25 mouse cellular contexts compared by ENCODE assay signal in the genomic region with DNA sequence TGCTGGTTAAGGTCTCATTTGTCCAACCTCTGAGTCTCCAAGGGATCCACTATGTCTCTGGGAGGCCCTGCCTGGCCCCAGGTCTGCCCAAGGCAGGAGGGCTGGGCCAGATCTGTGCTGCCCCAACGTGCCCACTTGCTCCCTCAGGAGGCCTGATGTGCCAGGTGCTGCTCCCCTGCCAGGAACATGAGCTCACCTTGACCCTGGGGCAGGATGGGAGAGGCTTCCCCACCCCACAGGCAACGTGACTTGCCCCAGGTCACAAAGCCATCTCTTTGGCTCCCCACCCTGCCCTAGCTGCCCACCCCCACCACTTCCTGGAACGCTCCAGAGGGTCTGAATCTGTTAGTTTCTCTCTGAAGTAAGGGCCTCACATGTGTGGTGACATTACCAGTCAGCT. TPM values are rescaled to one million over a fixed set of nuclear protein-coding genes. Genes with fewer than 3 reads are reported as not detected.
DNase-seq lines count a peak whose midpoint lies in the region; ATAC-seq and TF ChIP-seq lines count a peak whose summit lies in the region.
"Had no signal": no experiment of that assay in that cellular context is flagged by ENCODE, and none has a peak within 500 bp of the region (broad histone marks: within the 10 kb centered on the region; RNA-seq: fewer than 3 reads in every experiment).

No protein-coding gene starts in this region.

- peak; percentile 14 for DNase-seq in lung, adult 2 months
- no peak for DNase-seq in lung, postnatal 14 days
- DNase-seq in G1E (ENCODE audit: low spot score) = no peak
- DNase-seq in liver, embryonic 14.5 days (ENCODE audit: low read depth in 3 of 3, low spot score in 3 of 3) = no peak
- no peak for DNase-seq in kidney, postnatal 36 days
- DNase-seq: adrenal gland, adult 2 months; cerebellum, adult 11 months; cerebellum, adult 9-11 months; heart, postnatal 10 days; kidney, adult 18-20 months; layer of hippocampus, adult 9-11 months; midbrain, embryonic 14.5 days; retina, postnatal 1 day had no signal

- H3K27ac ChIP-seq in forebrain, embryonic 13.5 days = no peak overlapping the region
- no peak overlapping the region for H3K27ac ChIP-seq in forebrain, embryonic 12.5 days
- H3K27ac ChIP-seq in liver, embryonic 14.5 days = no peak overlapping the region
- H3K27ac ChIP-seq: forebrain, embryonic 15.5 days; left cerebral cortex, adult 2 months; liver, embryonic 15.5 days; neural tube, embryonic 13.5 days had no signal

- no peak overlapping the region for H3K4me3 ChIP-seq in forebrain, embryonic 13.5 days
- H3K4me3 ChIP-seq in forebrain, embryonic 12.5 days (replicated peaks) = no peak overlapping the region
- no peak overlapping the region for H3K4me3 ChIP-seq in lung, adult 2 months (replicated peaks; ENCODE audit: extremely low read depth, low read depth, low read length)
- H3K4me3 ChIP-seq in G1E (ENCODE audit: low read depth, low read length) = peak overlapping the region; percentile 44; the same call in 1 of the 2 replicates
- H3K4me3 ChIP-seq in liver, embryonic 14.5 days (ENCODE audit: insufficient read depth in 1 of 2, low read depth in 2 of 2, low read length in 2 of 2) = no peak overlapping the region
- H3K4me3 ChIP-seq: forebrain, embryonic 15.5 days; heart, embryonic 12.5 days; hindbrain, embryonic 10.5 days; left cerebral cortex, adult 2 months; liver, embryonic 15.5 days; myocyte; neural tube, embryonic 13.5 days had no signal

- no peaks in the 10 kb centered on the region for H3K9me3 ChIP-seq in forebrain, embryonic 13.5 days (replicated peaks)
- H3K9me3 ChIP-seq in forebrain, embryonic 12.5 days = no peaks in the 10 kb centered on the region
- H3K9me3 ChIP-seq in G1E (replicated peaks) = no peaks in the 10 kb centered on the region
- H3K9me3 ChIP-seq in liver, embryonic 14.5 days (ENCODE audit: control insufficient read depth, low read length) = no peaks in the 10 kb centered on the region
- H3K9me3 ChIP-seq: forebrain, embryonic 15.5 days; heart, embryonic 12.5 days; hindbrain, embryonic 10.5 days; liver, embryonic 15.5 days; neural tube, embryonic 13.5 days had no signal

- no peak for TF ChIP-seq EP300 in liver, embryonic 14.5 days (IDR thresholded peaks at IDR 0.05; ENCODE audit: low read depth)

- H3K27me3 ChIP-seq in forebrain, embryonic 13.5 days = 0 out of 2 replicates have a peak, but pooled peaks cover 5% of the 10 kb centered on the region
- peaks cover 15% of the 10 kb centered on the region for H3K27me3 ChIP-seq in forebrain, embryonic 12.5 days
- peaks cover 15% of the 10 kb centered on the region for H3K27me3 ChIP-seq in G1E (ENCODE audit: insufficient read depth, low read length)
- no peaks in the 10 kb centered on the region for H3K27me3 ChIP-seq in liver, embryonic 14.5 days (ENCODE audit: control insufficient read depth, insufficient read depth, low read length)
- H3K27me3 ChIP-seq: forebrain, embryonic 15.5 days; heart, embryonic 12.5 days; liver, embryonic 15.5 days; Patski had no signal

- TF ChIP-seq POLR2A in lung, adult 2 months (IDR thresholded peaks at IDR 0.05; ENCODE audit: borderline replicate concordance, extremely low read depth, low read depth, low read length) = no peak

- H3K36me3 ChIP-seq in forebrain, embryonic 13.5 days (ENCODE audit: poor library complexity, severe bottlenecking) = no peaks in the 10 kb centered on the region
- H3K36me3 ChIP-seq in forebrain, embryonic 12.5 days (replicated peaks) = no peaks in the 10 kb centered on the region
- no peaks in the 10 kb centered on the region for H3K36me3 ChIP-seq in G1E (replicated peaks)
- H3K36me3 ChIP-seq in liver, embryonic 14.5 days (replicated peaks; ENCODE audit: control insufficient read depth, insufficient read depth, low read depth) = no peaks in the 10 kb centered on the region
- H3K36me3 ChIP-seq: forebrain, embryonic 15.5 days; heart, embryonic 12.5 days; hindbrain, embryonic 10.5 days; liver, embryonic 15.5 days; neural tube, embryonic 13.5 days had no signal

- no peak overlapping the region for H3K4me2 ChIP-seq in forebrain, embryonic 13.5 days
- no peak overlapping the region for H3K4me2 ChIP-seq in forebrain, embryonic 12.5 days
- H3K4me2 ChIP-seq in liver, embryonic 14.5 days (ENCODE audit: low read depth) = no peak overlapping the region
- H3K4me2 ChIP-seq: forebrain, embryonic 15.5 days; heart, embryonic 12.5 days; neural tube, embryonic 13.5 days had no signal

- H3K9ac ChIP-seq in forebrain, embryonic 13.5 days = peak overlapping the region; percentile 12; the same call in 1 of the 2 replicates
- no peak overlapping the region for H3K9ac ChIP-seq in forebrain, embryonic 12.5 days
- no peak overlapping the region for H3K9ac ChIP-seq in liver, embryonic 14.5 days (replicated peaks)
- H3K9ac ChIP-seq: forebrain, embryonic 15.5 days; heart, embryonic 12.5 days; liver, embryonic 15.5 days; neural tube, embryonic 13.5 days had no signal

- 63% methylated on average over 3 of the region's 3 CpGs for WGBS in forebrain, embryonic 13.5 days
- 75% methylated on average over 3 of the region's 3 CpGs for WGBS in forebrain, embryonic 12.5 days
- WGBS in lung, adult 2 months = 60% methylated on average over 3 of the region's 3 CpGs
- 26% methylated on average over 3 of the region's 3 CpGs for WGBS in liver, embryonic 14.5 days (ENCODE audit: insufficient replicate concordance)

- no peak for ATAC-seq in forebrain, embryonic 13.5 days
- ATAC-seq in forebrain, embryonic 12.5 days (ENCODE audit: low FRiP score) = no peak
- ATAC-seq in G1E (ENCODE audit: extremely low read depth, insufficient number of reproducible peaks, low FRiP score, poor library complexity, severe bottlenecking) = no peak
- no peak for ATAC-seq in liver, embryonic 14.5 days (ENCODE audit: insufficient read depth)
- ATAC-seq in megakaryocyte-erythroid progenitor cell, adult 5-6 weeks (replicated peaks; ENCODE audit: low FRiP score, low TSS enrichment, poor library complexity, severe bottlenecking) = no peak
- ATAC-seq: forebrain, embryonic 15.5 days; lung, postnatal 0 days; Patski had no signal

- H3K4me1 ChIP-seq in forebrain, embryonic 13.5 days = peaks cover 18% of the 10 kb centered on the region; the same call in 1 of the 2 replicates
- H3K4me1 ChIP-seq in forebrain, embryonic 12.5 days = peaks cover 9% of the 10 kb centered on the region; the same call in 1 of the 2 replicates
- H3K4me1 ChIP-seq in lung, adult 2 months (ENCODE audit: control insufficient read depth, insufficient read depth, low read length) = no peaks in the 10 kb centered on the region; the same call in 1 of the 2 replicates
- peaks cover 56% of the 10 kb centered on the region for H3K4me1 ChIP-seq in G1E (ENCODE audit: insufficient read depth, low read depth, low read length)
- peaks cover 0 to 16% of the 10 kb centered on the region in 2 experiments; a peak in 2 of 4 replicates for H3K4me1 ChIP-seq in liver, embryonic 14.5 days (replicated peaks; ENCODE audit: control insufficient read depth in 2 of 2, insufficient read depth in 2 of 2, low read length in 1 of 2)
- H3K4me1 ChIP-seq: forebrain, embryonic 15.5 days; neural tube, embryonic 13.5 days had no signal

- no peak for TF ChIP-seq CTCF in lung, adult 2 months (IDR thresholded peaks at IDR 0.05; ENCODE audit: insufficient read depth, low read length)
- TF ChIP-seq CTCF in G1E (IDR thresholded peaks at IDR 0.05; ENCODE audit: low read depth, low read length) = no peak
- 0 out of 2 replicates have a peak, but pooled peaks have one; percentile 5 for TF ChIP-seq CTCF in liver, embryonic 14.5 days (IDR thresholded peaks at IDR 0.05; ENCODE audit: low read depth)

RNA-seq across cellular contexts. Expression of gene Tmem129, which starts 22.8 kb away (rescaled TPM):
- polyA plus RNA-seq in forebrain, embryonic 13.5 days (2015; fragmentation: Nextera tagmentation; extraction: Ambion mirVana) = 33.0 and 37.8 TPM in 2 replicates
- 34.6 and 39.6 TPM in 2 replicates for polyA plus RNA-seq in forebrain, embryonic 12.5 days (2016; fragmentation: Nextera tagmentation; extraction: Ambion mirVana)
- polyA plus RNA-seq in lung, adult 2 months (2012; rRNA removed) = 41.5 and 46.1 TPM in 2 replicates
- total RNA-seq in G1E (2014; fragmentation: Nextera tagmentation) (20.7 and 22.3 TPM in 2 replicates), G1E (2017) (29.2 and 30.0 TPM in 2 replicates)
- polyA plus RNA-seq in G1E (2012) = 12.9 and 13.7 TPM in 2 replicates
- polyA plus RNA-seq in liver, embryonic 14.5 days (2012; rRNA removed) = 17.4 and 17.7 TPM in 2 replicates
- polyA plus RNA-seq in liver, embryonic 14.5 days (2014; fragmentation: Nextera tagmentation; extraction: Ambion mirVana) = 19.4 and 22.1 TPM in 2 replicates
- 20.5 and 30.5 TPM in 2 replicates for total RNA-seq in megakaryocyte-erythroid progenitor cell, adult 5-6 weeks (2014; fragmentation: Nextera tagmentation)
- total RNA-seq in megakaryocyte-erythroid progenitor cell, adult 5-6 weeks (2017) = 12.3 and 34.4 TPM in 2 replicates

RNA-seq across cellular contexts. Expression of gene Tacc3, which starts 23.1 kb away (rescaled TPM):
- polyA plus RNA-seq in forebrain, embryonic 13.5 days (2015; fragmentation: Nextera tagmentation; extraction: Ambion mirVana) = 189 and 190 TPM in 2 replicates
- polyA plus RNA-seq in forebrain, embryonic 12.5 days (2016; fragmentation: Nextera tagmentation; extraction: Ambion mirVana) = 265 and 272 TPM in 2 replicates
- polyA plus RNA-seq in lung, adult 2 months (2012; rRNA removed) = 3.1 and 5.3 TPM in 2 replicates
- total RNA-seq in G1E (2014; fragmentation: Nextera tagmentation) (112 and 119 TPM in 2 replicates), G1E (2017) (150 and 155 TPM in 2 replicates)
- 81.8 and 94.2 TPM in 2 replicates for polyA plus RNA-seq in G1E (2012)
- 50.4 and 69.1 TPM in 2 replicates for polyA plus RNA-seq in liver, embryonic 14.5 days (2012; rRNA removed)
- 138 and 152 TPM in 2 replicates for polyA plus RNA-seq in liver, embryonic 14.5 days (2014; fragmentation: Nextera tagmentation; extraction: Ambion mirVana)
- 121 and 124 TPM in 2 replicates for total RNA-seq in megakaryocyte-erythroid progenitor cell, adult 5-6 weeks (2014; fragmentation: Nextera tagmentation)
- total RNA-seq in megakaryocyte-erythroid progenitor cell, adult 5-6 weeks (2017) = 124 and 155 TPM in 2 replicates

RNA-seq across cellular contexts. Expression of gene Slbp, which starts 28.7 kb away (rescaled TPM):
- polyA plus RNA-seq in forebrain, embryonic 13.5 days (2015; fragmentation: Nextera tagmentation; extraction: Ambion mirVana) = 222 and 225 TPM in 2 replicates
- polyA plus RNA-seq in forebrain, embryonic 12.5 days (2016; fragmentation: Nextera tagmentation; extraction: Ambion mirVana) = 265 and 268 TPM in 2 replicates
- 20.4 and 21.3 TPM in 2 replicates for polyA plus RNA-seq in lung, adult 2 months (2012; rRNA removed)
- total RNA-seq in G1E (2014; fragmentation: Nextera tagmentation) (168 and 174 TPM in 2 replicates), G1E (2017) (373 and 386 TPM in 2 replicates)
- polyA plus RNA-seq in G1E (2012) = 174 and 196 TPM in 2 replicates
- 97.1 and 155 TPM in 2 replicates for polyA plus RNA-seq in liver, embryonic 14.5 days (2012; rRNA removed)
- polyA plus RNA-seq in liver, embryonic 14.5 days (2014; fragmentation: Nextera tagmentation; extraction: Ambion mirVana) = 290 and 309 TPM in 2 replicates
- 229 and 276 TPM in 2 replicates for total RNA-seq in megakaryocyte-erythroid progenitor cell, adult 5-6 weeks (2014; fragmentation: Nextera tagmentation)
- 348 and 369 TPM in 2 replicates for total RNA-seq in megakaryocyte-erythroid progenitor cell, adult 5-6 weeks (2017)

RNA-seq across cellular contexts. Expression of gene Fgfr3, which starts 40.4 kb away (rescaled TPM):
- polyA plus RNA-seq in forebrain, embryonic 13.5 days (2015; fragmentation: Nextera tagmentation; extraction: Ambion mirVana) = 59.5 and 81.3 TPM in 2 replicates
- 83.6 and 111 TPM in 2 replicates for polyA plus RNA-seq in forebrain, embryonic 12.5 days (2016; fragmentation: Nextera tagmentation; extraction: Ambion mirVana)
- 237 and 258 TPM in 2 replicates for polyA plus RNA-seq in lung, adult 2 months (2012; rRNA removed)
- not detected in 2 replicates for total RNA-seq in G1E (2014; fragmentation: Nextera tagmentation)
- 0.12 and 0.22 TPM in 2 replicates for total RNA-seq in G1E (2017)
- polyA plus RNA-seq in G1E (2012) = 0.03 TPM in 1 of 2 replicates, not detected in the other
- 3.9 and 4.5 TPM in 2 replicates for polyA plus RNA-seq in liver, embryonic 14.5 days (2012; rRNA removed)
- 1.2 and 1.8 TPM in 2 replicates for polyA plus RNA-seq in liver, embryonic 14.5 days (2014; fragmentation: Nextera tagmentation; extraction: Ambion mirVana)
- total RNA-seq in megakaryocyte-erythroid progenitor cell, adult 5-6 weeks (2014; fragmentation: Nextera tagmentation) = not detected in 2 replicates
- total RNA-seq in megakaryocyte-erythroid progenitor cell, adult 5-6 weeks (2017) = not detected in 2 replicates

RNA-seq across cellular contexts. Expression of gene Gm9903, which starts 51.3 kb away (rescaled TPM):
- 0.55 and 0.61 TPM in 2 replicates for polyA plus RNA-seq in forebrain, embryonic 13.5 days (2015; fragmentation: Nextera tagmentation; extraction: Ambion mirVana)
- polyA plus RNA-seq in forebrain, embryonic 12.5 days (2016; fragmentation: Nextera tagmentation; extraction: Ambion mirVana) = 0.46 and 0.51 TPM in 2 replicates
- polyA plus RNA-seq in lung, adult 2 months (2012; rRNA removed) = 0.52 and 0.73 TPM in 2 replicates
- 2.8 and 2.9 TPM in 2 replicates for total RNA-seq in G1E (2014; fragmentation: Nextera tagmentation)
- 0.66 and 0.70 TPM in 2 replicates for total RNA-seq in G1E (2017)
- 0.06 TPM in 1 of 2 replicates, not detected in the other for polyA plus RNA-seq in G1E (2012)
- 0.06 and 0.18 TPM in 2 replicates for polyA plus RNA-seq in liver, embryonic 14.5 days (2012; rRNA removed)
- not detected in 2 replicates for polyA plus RNA-seq in liver, embryonic 14.5 days (2014; fragmentation: Nextera tagmentation; extraction: Ambion mirVana)
- total RNA-seq in megakaryocyte-erythroid progenitor cell, adult 5-6 weeks (2014; fragmentation: Nextera tagmentation) = not detected in 2 replicates
- 0.69 TPM in 1 of 2 replicates, not detected in the other for total RNA-seq in megakaryocyte-erythroid progenitor cell, adult 5-6 weeks (2017)
